Mouse (Mus musculus): ENCODE measurements around the gene Rho. TPM values are rescaled to one million over a fixed set of nuclear protein-coding genes. Genes with fewer than 3 reads are reported as not detected.

Gene Rho
- polyA plus RNA-seq, 1 experiment from 2014 or later = not detected

- Histone ChIP-seq H3K9ac (replicated peaks) (no peak overlapping the region), H3K4me3 (no peak overlapping the region), H3K4me1 (0 out of 2 replicates have a peak, but pooled peaks cover 5% of the 10 kb centered on the region), H3K9me3 (no peaks in the 10 kb centered on the region), H3K4me2 (replicated peaks) (no peak overlapping the region), H3K27me3 (no peaks in the 10 kb centered on the region), H3K27ac (replicated peaks) (no peak overlapping the region), H3K36me3 (peaks cover 30% of the 10 kb centered on the region)
- no peak for ATAC-seq (ENCODE audit: low FRiP score, low read depth)
- WGBS = 77% methylated on average over 8 of the region's 8 CpGs
Observed at GRCm38 (mm10) chr6:115901489-115901931, 30.0 kb upstream of the Rho start.

DNA sequence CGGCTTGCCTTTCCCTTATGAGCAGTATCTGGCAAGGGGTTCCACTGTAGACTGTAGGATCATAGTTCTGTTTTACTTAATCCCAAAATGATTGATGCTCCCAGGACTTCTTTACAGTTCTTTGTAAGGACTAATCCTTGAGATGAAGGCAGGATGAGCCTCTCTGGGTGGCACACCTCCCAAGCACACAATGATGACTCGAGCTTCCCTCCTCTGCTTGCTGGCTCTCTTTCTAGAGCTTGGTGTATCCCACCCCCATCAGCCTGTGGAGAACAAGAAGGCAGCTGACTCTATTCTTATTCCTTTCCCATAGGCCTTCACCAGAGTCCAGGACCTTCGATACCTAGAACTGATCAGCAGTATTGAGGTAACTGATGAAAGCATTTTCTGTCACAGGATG is 29.0 kb upstream of the Rho start:
- Histone ChIP-seq H3K36me3 (peaks cover 40% of the 10 kb centered on the region), H3K4me2 (replicated peaks) (no peak overlapping the region), H3K27me3 (no peaks in the 10 kb centered on the region), H3K9ac (replicated peaks) (no peak overlapping the region), H3K4me3 (no peak overlapping the region), H3K4me1 (0 out of 2 replicates have a peak, but pooled peaks cover 5% of the 10 kb centered on the region), H3K9me3 (no peaks in the 10 kb centered on the region), H3K27ac (replicated peaks) (no peak overlapping the region)
- no peak for ATAC-seq (ENCODE audit: low FRiP score, low read depth)
- 77% methylated on average over 3 of the region's 3 CpGs for WGBS

DNA sequence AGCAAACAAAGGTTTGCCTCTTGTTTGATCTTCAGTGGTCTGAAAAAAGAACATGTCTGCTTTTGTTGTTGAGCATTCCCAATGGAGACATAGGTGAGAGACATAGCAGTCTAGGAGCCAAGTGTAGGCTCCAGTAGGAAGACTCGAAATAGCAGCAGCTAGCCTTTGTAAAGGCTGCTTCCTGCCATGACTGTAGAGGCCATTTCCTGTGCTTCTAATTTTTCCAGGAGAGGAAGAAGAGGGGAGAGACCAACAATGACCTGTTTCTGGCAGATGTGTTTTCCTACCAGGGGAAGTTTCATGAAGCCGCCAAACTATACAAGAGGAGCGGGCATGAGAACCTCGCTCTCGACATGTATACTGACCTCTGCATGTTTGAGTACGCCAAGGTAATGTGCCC is 26.0 kb upstream of the Rho start:
- no peak overlapping the region for H3K27ac ChIP-seq (replicated peaks)
- 91% methylated on average over 6 of the region's 6 CpGs for WGBS
- H3K36me3 ChIP-seq = peaks cover 36% of the 10 kb centered on the region
- ATAC-seq (ENCODE audit: low FRiP score, low read depth) = no peak
- no peak overlapping the region for H3K4me3 ChIP-seq
- no peak overlapping the region for H3K4me2 ChIP-seq (replicated peaks)
- H3K9ac ChIP-seq (replicated peaks) = no peak overlapping the region
- H3K4me1 ChIP-seq = 0 out of 2 replicates have a peak, but pooled peaks cover 8% of the 10 kb centered on the region
- H3K9me3 ChIP-seq = no peaks in the 10 kb centered on the region
- no peaks in the 10 kb centered on the region for H3K27me3 ChIP-seq

- no peak overlapping the region for H3K4me3 ChIP-seq
- H3K9ac ChIP-seq (replicated peaks) = no peak overlapping the region
- H3K4me1 ChIP-seq = 0 out of 2 replicates have a peak, but pooled peaks cover 4% of the 10 kb centered on the region
- no peak overlapping the region for H3K27ac ChIP-seq (replicated peaks)
- WGBS = 77% methylated on average over 1 of the region's 1 CpGs
- no peak for ATAC-seq (ENCODE audit: low FRiP score, low read depth)
- no peaks in the 10 kb centered on the region for H3K27me3 ChIP-seq
- peaks cover 36% of the 10 kb centered on the region for H3K36me3 ChIP-seq
- no peak overlapping the region for H3K4me2 ChIP-seq (replicated peaks)
- no peaks in the 10 kb centered on the region for H3K9me3 ChIP-seq
Observed at GRCm38 (mm10) chr6:115906455-115906854, 25.1 kb upstream of the Rho start.

DNA sequence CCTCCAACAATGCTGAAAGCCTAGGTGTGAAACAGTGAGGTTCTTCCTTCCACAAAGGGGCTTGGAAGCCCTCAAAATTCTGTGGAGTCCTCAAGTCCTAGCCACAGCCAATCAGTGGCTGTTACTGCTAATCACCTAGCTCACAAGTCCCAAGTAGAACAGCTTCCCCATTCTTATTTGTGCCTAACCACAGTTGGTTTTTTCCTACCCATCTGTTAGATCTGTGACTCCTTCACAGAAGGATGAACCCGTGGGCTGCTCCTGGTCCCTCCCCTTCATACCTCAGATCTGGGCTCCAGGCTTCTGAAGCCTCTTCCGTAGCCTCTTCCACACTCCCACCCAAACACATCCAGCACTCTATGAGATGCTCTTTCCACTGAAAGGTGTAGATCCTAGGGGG is 24.7 kb upstream of the Rho start:
- no peak overlapping the region for H3K4me2 ChIP-seq (replicated peaks)
- no peak overlapping the region for H3K4me3 ChIP-seq
- WGBS = 88% methylated on average over 2 of the region's 2 CpGs
- H3K36me3 ChIP-seq = peaks cover 36% of the 10 kb centered on the region
- no peaks in the 10 kb centered on the region for H3K27me3 ChIP-seq
- 0 out of 2 replicates have a peak, but pooled peaks cover 3% of the 10 kb centered on the region for H3K4me1 ChIP-seq
- no peak for ATAC-seq (ENCODE audit: low FRiP score, low read depth)
- no peaks in the 10 kb centered on the region for H3K9me3 ChIP-seq
- H3K9ac ChIP-seq (replicated peaks) = no peak overlapping the region
- no peak overlapping the region for H3K27ac ChIP-seq (replicated peaks)

DNA sequence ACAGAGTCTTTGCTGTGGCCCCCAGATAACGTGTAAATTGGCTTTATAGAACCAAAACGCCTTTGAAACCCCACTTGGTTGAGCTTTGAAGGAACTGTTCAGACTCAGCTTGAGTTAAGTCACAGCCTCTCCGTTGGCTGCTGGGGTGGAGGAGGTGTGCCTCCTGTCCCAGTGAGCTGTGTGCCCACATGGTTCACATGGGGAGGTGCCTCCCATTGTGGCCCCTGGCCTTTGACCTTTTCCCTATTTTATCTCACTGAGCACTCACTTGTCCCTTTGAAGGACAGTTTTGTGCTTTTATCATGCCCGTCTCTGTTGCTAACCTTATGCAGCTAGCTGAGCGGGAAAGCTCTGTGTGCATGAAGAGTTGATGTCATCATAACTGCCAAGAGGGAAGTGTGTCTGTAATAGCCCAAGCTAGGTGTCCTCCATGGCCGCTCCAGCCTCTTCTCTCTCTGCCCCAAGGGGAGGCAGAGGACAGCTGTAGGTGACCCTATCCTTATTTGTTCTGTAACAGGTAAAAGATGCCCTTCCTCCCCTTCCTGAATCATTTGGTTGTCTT is 23.0 kb upstream of the Rho start:
- 36% methylated on average over 6 of the region's 6 CpGs for WGBS
- Histone ChIP-seq H3K4me3 (no peak overlapping the region), H3K36me3 (peaks cover 32% of the 10 kb centered on the region; the same call in 1 of the 2 replicates), H3K27ac (replicated peaks) (no peak overlapping the region), H3K9me3 (no peaks in the 10 kb centered on the region), H3K27me3 (no peaks in the 10 kb centered on the region), H3K9ac (replicated peaks) (no peak overlapping the region), H3K4me2 (replicated peaks) (no peak overlapping the region), H3K4me1 (0 out of 2 replicates have a peak, but pooled peaks cover 3% of the 10 kb centered on the region)
- no peak for ATAC-seq (ENCODE audit: low FRiP score, low read depth)

DNA sequence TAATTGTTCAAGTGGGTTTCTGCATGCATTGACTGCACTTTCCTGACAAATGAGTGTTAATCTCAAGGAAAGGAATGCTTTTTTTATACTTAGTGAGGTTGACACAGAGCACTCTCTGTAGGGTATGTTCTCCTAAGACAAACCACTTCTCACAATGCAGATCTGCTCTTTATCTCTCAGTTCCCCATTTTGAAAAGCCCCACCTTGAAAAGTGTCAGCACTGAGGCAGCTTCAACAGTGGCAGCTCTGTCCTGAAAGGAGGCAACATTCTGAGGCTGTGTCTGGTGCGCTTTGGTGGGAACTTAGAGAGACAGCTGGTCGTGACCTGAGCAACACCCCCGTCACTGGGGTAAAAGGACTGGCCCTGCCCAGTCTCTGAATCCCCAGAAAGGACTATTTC is 22.5 kb upstream of the Rho start:
- Histone ChIP-seq H3K4me3 (no peak overlapping the region), H3K4me2 (replicated peaks) (no peak overlapping the region), H3K4me1 (0 out of 2 replicates have a peak, but pooled peaks cover 3% of the 10 kb centered on the region), H3K36me3 (peaks cover 29% of the 10 kb centered on the region; the same call in 1 of the 2 replicates), H3K9me3 (no peaks in the 10 kb centered on the region), H3K9ac (replicated peaks) (no peak overlapping the region), H3K27me3 (no peaks in the 10 kb centered on the region), H3K27ac (replicated peaks) (no peak overlapping the region)
- ATAC-seq (ENCODE audit: low FRiP score, low read depth) = no peak
- 69% methylated on average over 3 of the region's 3 CpGs for WGBS

- H3K36me3 ChIP-seq = peaks cover 24% of the 10 kb centered on the region; the same call in 1 of the 2 replicates
- 0 out of 2 replicates have a peak, but pooled peaks cover 3% of the 10 kb centered on the region for H3K4me1 ChIP-seq
- ATAC-seq (ENCODE audit: low FRiP score, low read depth) = no peak
- no peak overlapping the region for H3K4me2 ChIP-seq (replicated peaks)
- H3K9me3 ChIP-seq = no peaks in the 10 kb centered on the region
- no peak overlapping the region for H3K27ac ChIP-seq (replicated peaks)
- WGBS = 78% methylated on average over 8 of the region's 8 CpGs
- no peaks in the 10 kb centered on the region for H3K27me3 ChIP-seq
- no peak overlapping the region for H3K9ac ChIP-seq (replicated peaks)
- no peak overlapping the region for H3K4me3 ChIP-seq
Observed at GRCm38 (mm10) chr6:115909940-115910339, 21.6 kb upstream of the Rho start.

GRCm38 (mm10) chr6:115911763-115912162 is 19.8 kb upstream of the Rho start:
- H3K4me3 ChIP-seq = no peak overlapping the region
- H3K4me1 ChIP-seq = 0 out of 2 replicates have a peak, but pooled peaks cover 3% of the 10 kb centered on the region
- no peaks in the 10 kb centered on the region for H3K9me3 ChIP-seq
- ATAC-seq (ENCODE audit: low FRiP score, low read depth) = no peak
- H3K4me2 ChIP-seq (replicated peaks) = no peak overlapping the region
- no peak overlapping the region for H3K27ac ChIP-seq (replicated peaks)
- H3K27me3 ChIP-seq = no peaks in the 10 kb centered on the region
- peaks cover 16% of the 10 kb centered on the region; the same call in 1 of the 2 replicates for H3K36me3 ChIP-seq
- no peak overlapping the region for H3K9ac ChIP-seq (replicated peaks)
- 88% methylated on average over 6 of the region's 6 CpGs for WGBS

DNA sequence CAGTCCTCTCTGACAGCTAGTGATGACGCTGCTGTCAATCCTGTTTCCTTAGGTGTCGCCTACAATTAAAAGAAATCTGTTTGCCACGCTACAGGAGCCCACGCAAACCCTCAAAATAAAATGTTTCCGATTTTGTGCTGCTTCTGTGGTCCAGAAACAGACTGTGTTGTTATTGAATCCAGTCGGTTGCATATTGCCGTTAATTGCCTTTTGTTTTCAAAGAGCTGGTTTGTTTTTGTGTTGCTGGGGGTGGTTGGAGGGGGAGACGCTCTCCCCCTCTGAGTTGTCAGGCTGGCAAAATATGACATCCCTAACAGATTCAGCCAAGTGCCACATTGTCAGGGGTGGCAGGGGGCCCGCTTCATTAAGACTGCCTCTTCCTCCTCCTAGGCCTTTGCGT is 18.1 kb upstream of the Rho start:
- ATAC-seq (ENCODE audit: low FRiP score, low read depth) = no peak
- no peak overlapping the region for H3K4me2 ChIP-seq (replicated peaks)
- no peaks in the 10 kb centered on the region for H3K9me3 ChIP-seq
- 0 out of 2 replicates have a peak, but pooled peaks cover 3% of the 10 kb centered on the region for H3K4me1 ChIP-seq
- no peak overlapping the region for H3K9ac ChIP-seq (replicated peaks)
- 88% methylated on average over 10 of the region's 10 CpGs for WGBS
- H3K36me3 ChIP-seq = peaks cover 9% of the 10 kb centered on the region; the same call in 1 of the 2 replicates
- no peak overlapping the region for H3K27ac ChIP-seq (replicated peaks)
- no peaks in the 10 kb centered on the region for H3K27me3 ChIP-seq
- H3K4me3 ChIP-seq = no peak overlapping the region

DNA sequence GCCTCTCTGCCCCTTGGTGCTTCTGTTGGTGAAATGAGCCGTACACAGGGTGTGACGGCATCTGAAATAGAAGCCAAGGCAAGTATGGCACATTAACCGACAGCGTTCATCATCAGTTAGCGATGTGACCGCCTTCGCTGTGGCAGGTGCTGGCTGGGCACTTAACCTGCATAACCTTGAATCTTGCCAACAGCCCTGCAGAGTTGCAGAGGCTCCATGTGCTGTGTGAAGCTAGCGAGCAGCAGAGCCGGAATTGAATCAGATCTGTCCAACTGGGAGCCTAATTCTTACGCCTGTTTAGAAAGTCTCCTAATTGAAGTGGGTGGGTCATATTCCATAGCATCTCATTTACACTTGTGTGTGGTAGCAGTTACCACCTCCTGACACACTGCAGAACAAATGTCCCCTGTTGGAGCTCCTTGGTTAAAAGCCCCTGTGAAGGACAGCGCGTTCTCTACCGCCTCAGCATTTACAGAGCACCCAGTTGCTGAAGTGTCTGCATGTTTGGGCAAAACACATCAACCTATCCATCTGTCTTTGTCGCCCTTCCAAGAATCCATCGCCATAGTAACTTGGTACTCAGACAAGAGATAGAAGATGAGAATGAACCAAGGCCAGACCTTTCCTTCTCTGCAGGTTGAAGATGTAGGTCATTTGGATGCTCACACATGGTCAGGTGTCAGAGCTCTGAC is 16.9 kb upstream of the Rho start:
- Histone ChIP-seq H3K9ac (replicated peaks) (no peak overlapping the region), H3K4me1 (no peaks in the 10 kb centered on the region), H3K9me3 (no peaks in the 10 kb centered on the region), H3K27ac (replicated peaks) (no peak overlapping the region), H3K4me3 (no peak overlapping the region), H3K27me3 (no peaks in the 10 kb centered on the region), H3K36me3 (peaks cover 8% of the 10 kb centered on the region; the same call in 1 of the 2 replicates), H3K4me2 (replicated peaks) (no peak overlapping the region)
- WGBS = 92% methylated on average over 15 of the region's 15 CpGs
- ATAC-seq (ENCODE audit: low FRiP score, low read depth) = no peak

Data from midbrain, embryonic 12.5 days (tissue).